Mouse (Mus musculus) G1E (cell line): ENCODE data around the gene Bahd1. TPM values are rescaled to one million over a fixed set of nuclear protein-coding genes. Genes with fewer than 3 reads are reported as not detected.

Experiments used
- ATAC-seq: 2 replicates; pipeline ENCODE4 v1.8.0; 2016; ENCODE audit warnings: mild to moderate bottlenecking; ENCODE audit not compliant: insufficient number of reproducible peaks, poor library complexity, low FRiP score, severe bottlenecking; ENCODE audit errors: extremely low read depth
- DNase-seq: peaks from one replicate; pipeline ENCODE4 v3.0.0; 2012; ENCODE audit warnings: low spot score
- H3K27me3 ChIP-seq: 2 replicates; pipeline ENCODE4 v1.6.1; 2012; ENCODE audit warnings: mild to moderate bottlenecking, low read length, inconsistent platforms; ENCODE audit not compliant: insufficient read depth
- H3K36me3 ChIP-seq: replicated peaks from 2 replicates; pipeline ENCODE3; 2012; ENCODE audit warnings: mild to moderate bottlenecking, inconsistent platforms
- H3K4me1 ChIP-seq: 2 replicates; pipeline ENCODE4 v1.6.1; 2012; ENCODE audit warnings: low read depth, low read length, inconsistent platforms, mixed read lengths; ENCODE audit not compliant: insufficient read depth
- H3K4me3 ChIP-seq: 2 replicates; pipeline ENCODE4 v1.5.1; 2012; ENCODE audit warnings: low read depth, mild to moderate bottlenecking, inconsistent platforms, low read length, moderate library complexity, mixed read lengths
- H3K9me3 ChIP-seq: replicated peaks from 2 replicates; pipeline ENCODE4 v1.6.1; 2012; ENCODE audit warnings: inconsistent platforms
- CTCF ChIP-seq: IDR thresholded peaks from 2 replicates; pipeline ENCODE4 v1.5.1; 2012; ENCODE audit warnings: low read depth, low read length, inconsistent platforms, mixed read lengths
- GATA1 ChIP-seq: IDR thresholded peaks from 2 replicates; pipeline ENCODE4 v1.6.1; 2012; ENCODE audit warnings: borderline replicate concordance, low read length, inconsistent platforms, mixed read lengths
- GATA2 ChIP-seq: IDR thresholded peaks from 2 replicates; pipeline ENCODE4 v1.6.1; 2012; ENCODE audit warnings: low read depth, low read length, inconsistent platforms, borderline replicate concordance
- POLR2AphosphoS5 ChIP-seq: IDR thresholded peaks from 2 replicates; pipeline ENCODE4 v1.6.1; 2012; ENCODE audit warnings: low read depth, low read length, inconsistent platforms; ENCODE audit not compliant: insufficient replicate concordance
- TAL1 ChIP-seq: conservative IDR thresholded peaks from 2 replicates; pipeline ENCODE4 v1.6.1; 2012; ENCODE audit warnings: low read depth, low read length, inconsistent platforms, mixed read lengths
- polyA plus RNA-seq: library from polyadenylated mRNA; stranded (reverse); fragments of >175 nt; gene quantifications from 2 replicates; pipeline ENCODE4 v1.2.3, GENCODE M21; 2012
- total RNA-seq, 2 experiments: library from RNA; stranded (forward) in 1 of 2; stranded (reverse) in 1 of 2; fragments of 200-1000 nt in 1 of 2; fragments of >200 nt in 1 of 2; fragmentation: Nextera tagmentation in 1 of 2; gene quantifications; 2 replicates each; pipeline ENCODE4 v1.2.3; 2014 to 2017

Bahd1 gene
- total and polyA plus RNA-seq, 3 experiments = 12.5 to 135 (median 53.9) TPM

DNA sequence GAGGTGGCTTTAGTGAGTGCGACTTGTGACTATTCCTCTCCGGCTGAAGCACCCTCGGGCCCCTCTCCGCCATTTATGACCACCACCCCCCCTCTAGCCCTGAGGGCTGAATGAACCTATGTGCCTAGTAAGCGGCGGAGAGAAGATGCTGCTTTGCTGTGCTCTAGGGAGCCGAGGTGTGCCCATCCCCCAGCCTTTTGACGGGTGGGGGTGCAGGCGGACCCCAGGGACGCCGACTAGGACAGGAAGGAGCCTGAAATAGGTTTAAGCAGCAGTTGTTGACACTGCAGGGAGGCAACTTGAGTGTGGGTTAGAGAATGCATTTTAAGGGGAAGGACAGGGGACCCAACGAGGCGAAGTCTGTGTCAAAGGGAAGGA lies 3.3 kb upstream of the Bahd1 start:
- ATAC-seq = no peak
- H3K4me3 ChIP-seq = peak overlapping the region; percentile 74

DNA sequence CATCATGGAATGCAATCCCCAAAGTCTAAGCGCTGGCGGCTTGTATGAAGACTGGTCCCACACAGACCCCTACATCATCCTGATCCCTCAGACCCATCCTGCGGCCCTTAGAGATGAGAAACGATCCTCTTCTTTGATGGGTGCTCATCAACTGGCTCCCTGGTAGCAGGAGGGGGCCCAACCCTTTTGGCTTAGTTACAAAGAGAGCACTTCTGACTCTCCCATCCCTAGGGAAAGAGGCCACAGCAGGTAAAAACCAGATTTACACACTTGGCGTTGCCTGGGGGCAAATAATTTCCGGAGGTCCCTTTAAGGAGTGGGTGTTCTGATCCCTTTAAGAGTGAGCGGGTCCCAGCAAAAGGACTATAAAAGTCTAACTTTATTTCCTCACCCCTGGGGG lies 2.8 kb upstream of the Bahd1 start:
- TF ChIP-seq POLR2AphosphoS5 (no peak), CTCF (no peak), GATA1 (no peak), TAL1 (no peak), GATA2 (no peak)
- H3K27me3 ChIP-seq = peaks cover 25% of the 10 kb centered on the region; the same call in 1 of the 2 replicates
- H3K4me1 ChIP-seq = peaks cover 78% of the 10 kb centered on the region
- H3K36me3 ChIP-seq = peaks cover 3% of the 10 kb centered on the region
- ATAC-seq = no peak
- DNase-seq = no peak
- H3K4me3 ChIP-seq = peak overlapping the region; percentile 74
- no peaks in the 10 kb centered on the region for H3K9me3 ChIP-seq

More for the DNA sequence above, 3.3 kb upstream of the Bahd1 start:
- Histone ChIP-seq H3K36me3 (peaks cover 3% of the 10 kb centered on the region), H3K27me3 (peaks cover 25% of the 10 kb centered on the region; the same call in 1 of the 2 replicates), H3K4me1 (peaks cover 83% of the 10 kb centered on the region), H3K9me3 (no peaks in the 10 kb centered on the region)
- TF ChIP-seq CTCF (no peak), POLR2AphosphoS5 (no peak), GATA1 (no peak), GATA2 (no peak), TAL1 (no peak)
- DNase-seq = peak; percentile 50

DNA sequence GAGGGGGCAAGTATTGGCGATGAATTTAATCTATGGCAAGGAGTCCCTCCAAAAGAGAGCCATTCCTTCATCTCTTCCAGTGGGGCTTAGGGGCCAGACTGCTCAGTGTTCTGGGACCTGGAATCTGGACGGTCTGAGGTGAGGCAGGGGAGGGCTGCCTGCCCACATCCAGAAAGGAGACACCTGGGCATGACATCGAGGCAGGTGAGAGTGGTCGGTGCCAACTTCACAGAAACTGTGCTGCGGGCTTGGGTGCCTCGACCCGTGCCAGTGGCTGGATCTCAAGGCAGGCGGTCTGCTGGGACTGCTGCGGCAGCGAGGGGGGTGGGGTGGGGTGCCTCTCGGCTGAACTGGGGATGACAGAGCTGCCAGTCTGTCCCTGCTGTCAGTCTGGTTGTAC lies 2.4 kb upstream of the Bahd1 start:
- H3K4me1 ChIP-seq = peaks cover 79% of the 10 kb centered on the region

DNA sequence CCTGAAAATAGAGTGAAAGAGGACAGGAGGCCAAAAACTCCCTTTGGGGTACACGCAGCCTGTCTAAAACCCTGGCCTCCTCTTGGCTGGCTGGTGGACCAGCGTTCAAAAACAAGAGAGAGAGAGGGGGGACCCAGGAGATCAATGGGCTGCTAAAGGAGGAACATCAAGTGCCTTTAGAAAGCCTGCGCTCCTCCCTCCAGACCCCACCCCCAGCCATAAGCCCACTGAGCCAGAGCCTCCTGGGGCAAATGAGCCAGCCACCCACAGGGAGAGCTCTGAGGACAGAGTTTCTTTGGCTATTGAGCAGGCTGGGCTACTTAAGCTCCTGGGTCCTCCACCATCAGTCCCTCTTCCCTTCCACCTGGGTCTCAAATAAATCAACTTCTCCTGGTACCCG lies 1.4 kb upstream of the Bahd1 start:
- Histone ChIP-seq H3K27me3 (peaks cover 25% of the 10 kb centered on the region; the same call in 1 of the 2 replicates), H3K4me1 (peaks cover 85% of the 10 kb centered on the region)
- ATAC-seq = no peak

More for the DNA sequence above, 2.4 kb upstream of the Bahd1 start:
- Histone ChIP-seq H3K36me3 (peaks cover 5% of the 10 kb centered on the region), H3K27me3 (peaks cover 25% of the 10 kb centered on the region; the same call in 1 of the 2 replicates), H3K4me3 (peak overlapping the region; percentile 74; the same call in 1 of the 2 replicates), H3K9me3 (no peaks in the 10 kb centered on the region)
- ATAC-seq (no peak), DNase-seq (peak; percentile 47)
- TF ChIP-seq CTCF = no peak
- no peak for TF ChIP-seq GATA1

DNA sequence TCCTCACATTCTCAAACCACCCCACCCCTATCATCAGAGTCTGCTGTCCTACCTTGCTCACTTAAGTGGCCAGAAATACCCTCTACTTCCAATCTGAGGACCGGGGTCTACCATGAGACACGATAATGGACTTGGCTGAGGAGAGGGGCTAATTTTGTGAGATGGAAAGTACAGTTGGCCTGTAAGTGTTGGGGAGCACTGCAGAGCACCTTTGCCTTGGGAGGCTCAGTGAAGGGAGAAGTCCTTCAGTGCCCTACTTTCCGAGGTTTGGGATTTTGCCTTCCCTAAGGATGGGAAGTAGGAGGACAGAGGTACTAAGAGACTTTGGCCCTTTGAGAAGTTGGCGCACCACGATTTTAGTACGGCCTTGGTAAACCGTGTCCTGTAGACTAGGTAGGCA lies 871 bp upstream of the Bahd1 start:
- H3K36me3 ChIP-seq = peaks cover 13% of the 10 kb centered on the region
- ATAC-seq = no peak
- H3K4me3 ChIP-seq = peak overlapping the region; percentile 20; the same call in 1 of the 2 replicates
- peaks cover 25% of the 10 kb centered on the region; the same call in 1 of the 2 replicates for H3K27me3 ChIP-seq
- no peaks in the 10 kb centered on the region for H3K9me3 ChIP-seq
- H3K4me1 ChIP-seq = peaks cover 85% of the 10 kb centered on the region
- TF ChIP-seq TAL1 (no peak), GATA2 (no peak), CTCF (no peak), POLR2AphosphoS5 (no peak)
- DNase-seq = no peak

More for the DNA sequence above, 1.4 kb upstream of the Bahd1 start:
- DNase-seq = no peak
- TF ChIP-seq GATA2 = no peak
- no peak for TF ChIP-seq POLR2AphosphoS5
- no peak for TF ChIP-seq CTCF
- no peak for TF ChIP-seq TAL1
- TF ChIP-seq GATA1 = no peak
- H3K9me3 ChIP-seq = no peaks in the 10 kb centered on the region
- H3K4me3 ChIP-seq = no peak overlapping the region; the same call in 1 of the 2 replicates
- H3K36me3 ChIP-seq = peaks cover 11% of the 10 kb centered on the region

DNA sequence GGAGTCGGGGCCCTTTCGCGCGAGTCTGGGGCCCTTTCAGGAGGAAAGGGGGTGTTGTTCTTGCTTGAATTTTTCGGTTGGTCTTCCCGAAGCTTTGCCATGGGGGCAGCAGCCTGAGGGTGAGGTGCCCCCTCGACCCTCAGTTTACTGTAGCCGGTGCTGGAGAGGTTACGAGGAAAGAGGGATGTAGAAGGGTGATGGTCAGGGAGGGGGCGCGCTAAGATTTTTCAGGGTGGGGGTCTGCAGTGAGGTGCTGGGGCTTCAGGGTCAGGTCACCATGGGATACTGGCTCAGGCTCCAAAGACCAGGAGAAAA lies 606 bp downstream of the Bahd1 start:
- peaks cover 23% of the 10 kb centered on the region; the same call in 1 of the 2 replicates for H3K27me3 ChIP-seq
- H3K4me3 ChIP-seq = peak overlapping the region; percentile 92
- H3K9me3 ChIP-seq = no peaks in the 10 kb centered on the region
- H3K4me1 ChIP-seq = peaks cover 85% of the 10 kb centered on the region
- no peak for ATAC-seq
- no peak for DNase-seq
- H3K36me3 ChIP-seq = peaks cover 23% of the 10 kb centered on the region
- no peak for TF ChIP-seq GATA2
- no peak for TF ChIP-seq TAL1
- TF ChIP-seq POLR2AphosphoS5 = no peak
- TF ChIP-seq CTCF = no peak
- no peak for TF ChIP-seq GATA1
